Mouse (Mus musculus) cortical plate, adult 2 months (tissue): ENCODE measurements around the gene Sarnp.

ENCODE experiments used
- CTCF ChIP-seq: fragments of 200-500 bp; IDR thresholded peaks from 2 replicates; pipeline ENCODE4 v1.5.1; 2011; ENCODE audit warnings: mild to moderate bottlenecking, control low read depth, low read length; ENCODE audit not compliant: insufficient read depth; ENCODE audit errors: extremely low read depth
- POLR2A ChIP-seq: fragments of 200-500 bp; IDR thresholded peaks from 2 replicates; pipeline ENCODE4 v1.6.1; 2011; ENCODE audit warnings: mild to moderate bottlenecking, low read length, control low read depth; ENCODE audit not compliant: insufficient read depth; ENCODE audit errors: extremely low read depth

GRCm38 (mm10) chr10:128780200-128780599 lies 36.9 kb upstream of the Sarnp start:
- no peak for TF ChIP-seq POLR2A
- TF ChIP-seq CTCF: no peak
